Mouse (Mus musculus): ENCODE data around the gene Cttn. TPM values are rescaled to one million over a fixed set of nuclear protein-coding genes. Genes with fewer than 3 reads are reported as not detected.

Gene Cttn
- 166 and 183 TPM in 2 replicates for polyA plus RNA-seq (2015; fragmentation: Nextera tagmentation; extraction: Ambion mirVana)

DNA sequence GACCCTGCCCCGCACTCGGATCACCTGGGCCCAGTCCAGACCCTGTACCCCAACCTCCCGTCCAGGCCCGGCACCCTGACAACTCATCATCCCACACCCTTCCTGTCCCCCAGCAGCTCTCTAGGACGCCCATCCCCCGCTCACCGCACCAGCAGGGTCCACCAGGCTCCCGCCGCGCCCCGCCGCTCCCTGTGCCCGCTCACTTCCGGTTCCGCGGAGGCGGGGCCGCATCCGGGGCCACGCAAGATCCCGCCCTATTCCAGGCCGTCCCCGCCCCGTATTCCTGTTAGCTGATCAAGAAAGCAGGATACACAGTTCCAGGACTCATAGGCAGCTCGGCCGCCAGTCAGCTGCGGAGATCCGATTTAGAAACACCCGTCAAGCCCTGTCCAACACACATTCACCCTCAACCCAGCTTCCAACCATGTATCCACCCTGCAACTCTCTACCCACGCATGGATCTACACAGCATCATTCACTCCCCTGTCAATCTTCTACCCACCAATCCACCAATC is at the start of gene Cttn:
Gene Cttn (minus strand): TSS at position 465 of the 515 bp plus-strand sequence.
- Histone ChIP-seq H3K27ac (peak within 1 kb of the TSS; percentile 72), H3K4me3 (peak within 1 kb of the TSS; percentile 97), H3K27me3 (no peaks in the 10 kb centered on the region), H3K9ac (peak within 1 kb of the TSS; percentile 98), H3K36me3 (peaks cover 18% of the 10 kb centered on the region), H3K4me2 (peak within 1 kb of the TSS; percentile 83), H3K4me1 (peaks cover 19% of the 10 kb centered on the region), H3K9me3 (no peaks in the 10 kb centered on the region)
- 1% methylated on average over 30 of the region's 30 CpGs for WGBS
- peak; percentile 90 for ATAC-seq (ENCODE audit: insufficient number of reproducible peaks, insufficient read depth, low FRiP score, low TSS enrichment, low read depth)

DNA sequence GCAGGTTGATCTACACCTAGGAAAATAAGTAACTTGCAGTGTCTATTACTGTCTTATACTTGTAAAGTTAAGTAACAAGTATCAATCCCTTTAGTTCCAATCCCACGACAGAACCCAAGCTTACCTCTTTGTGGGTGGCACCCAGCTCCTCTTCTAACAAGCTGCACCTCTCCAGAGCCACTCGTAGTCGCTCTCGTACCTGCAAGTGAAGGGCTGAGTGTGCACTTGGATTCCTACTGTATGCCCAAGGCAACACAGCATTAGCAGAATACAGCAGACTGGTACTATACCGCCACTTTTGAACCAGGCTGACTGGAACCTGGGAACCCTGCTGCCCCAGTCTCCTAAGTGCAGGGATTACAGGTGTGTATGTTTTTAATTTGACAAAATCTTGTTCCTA is 49.0 kb upstream of the Cttn start:
- Histone ChIP-seq H3K4me3 (no peak overlapping the region), H3K9ac (no peak overlapping the region), H3K9me3 (no peaks in the 10 kb centered on the region), H3K27ac (no peak overlapping the region), H3K36me3 (peaks cover 54% of the 10 kb centered on the region), H3K4me1 (no peaks in the 10 kb centered on the region), H3K4me2 (no peak overlapping the region), H3K27me3 (no peaks in the 10 kb centered on the region)
- no peak for ATAC-seq (ENCODE audit: insufficient number of reproducible peaks, insufficient read depth, low FRiP score, low TSS enrichment, low read depth)
- 93% methylated on average over 5 of the region's 5 CpGs for WGBS

DNA sequence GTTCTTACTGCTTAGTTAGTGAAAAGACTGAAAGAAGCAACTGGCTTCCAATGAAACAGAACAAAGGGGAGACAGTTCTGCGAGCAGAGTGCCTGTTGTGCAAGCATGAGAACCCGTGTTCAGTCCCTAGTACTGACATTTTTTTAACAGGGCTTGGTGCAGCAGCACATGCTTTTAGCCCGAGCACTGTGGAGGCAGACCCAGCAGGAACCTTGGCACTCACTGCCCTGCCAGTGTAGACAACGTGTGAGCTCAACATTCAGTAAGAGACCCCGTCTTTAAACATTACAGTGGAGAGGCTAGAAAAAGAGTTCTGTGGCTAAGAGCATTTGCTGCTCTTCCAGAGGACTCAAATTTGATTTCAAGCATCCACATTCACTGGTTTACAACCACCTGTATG is 45.9 kb upstream of the Cttn start:
- no peak for ATAC-seq (ENCODE audit: insufficient number of reproducible peaks, insufficient read depth, low FRiP score, low TSS enrichment, low read depth)
- Histone ChIP-seq H3K4me1 (no peaks in the 10 kb centered on the region), H3K27me3 (no peaks in the 10 kb centered on the region), H3K4me2 (no peak overlapping the region), H3K27ac (no peak overlapping the region), H3K36me3 (peaks cover 85% of the 10 kb centered on the region), H3K9ac (no peak overlapping the region), H3K4me3 (no peak overlapping the region), H3K9me3 (no peaks in the 10 kb centered on the region)
- WGBS, result 86% methylated on average over 5 of the region's 5 CpGs

DNA sequence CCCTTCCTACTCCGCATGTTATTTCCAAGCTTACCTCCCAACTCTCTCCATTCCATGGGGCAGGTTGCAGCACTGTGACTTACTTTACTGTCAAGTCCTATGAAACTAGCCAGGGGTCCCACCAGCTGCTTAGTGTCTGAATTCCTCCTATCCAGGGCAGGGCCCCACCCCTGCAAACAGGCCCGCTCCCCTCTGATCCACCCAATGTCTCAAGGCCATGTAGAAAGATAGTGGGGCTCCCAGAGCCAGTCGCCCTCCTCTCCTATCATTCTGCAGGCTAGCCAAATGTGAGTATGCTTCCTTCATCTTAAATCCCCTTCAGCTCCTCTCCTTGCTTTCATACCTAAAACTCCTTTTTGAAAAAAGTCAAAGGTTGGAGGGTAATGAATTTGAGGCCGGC is 38.3 kb upstream of the Cttn start:
- ATAC-seq (ENCODE audit: insufficient number of reproducible peaks, insufficient read depth, low FRiP score, low TSS enrichment, low read depth), result no peak
- Histone ChIP-seq H3K27ac (no peak overlapping the region), H3K9me3 (no peaks in the 10 kb centered on the region), H3K4me2 (no peak overlapping the region), H3K4me3 (no peak overlapping the region), H3K36me3 (peaks cover 98% of the 10 kb centered on the region), H3K4me1 (no peaks in the 10 kb centered on the region), H3K27me3 (no peaks in the 10 kb centered on the region), H3K9ac (no peak overlapping the region)
- WGBS, result 94% methylated on average over 4 of the region's 4 CpGs

DNA sequence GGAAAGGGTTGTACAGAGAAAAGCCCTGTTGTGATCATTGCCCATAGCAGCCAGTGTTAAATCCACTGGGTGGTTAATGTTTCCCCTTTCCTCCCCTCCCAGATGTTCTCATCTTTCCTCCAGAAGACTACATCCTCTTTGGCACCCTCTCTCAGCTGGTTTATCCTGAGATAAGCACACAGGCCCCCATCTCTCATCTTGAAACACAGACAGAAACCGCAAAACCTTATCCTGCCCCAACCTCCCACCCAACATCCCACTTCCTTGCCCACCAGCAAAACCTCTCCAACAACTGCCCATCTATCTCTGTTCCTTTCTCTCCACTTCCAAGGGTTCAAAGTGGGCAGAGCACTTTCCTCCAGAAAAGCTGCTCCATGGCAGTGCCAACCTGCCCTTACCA is 36.0 kb upstream of the Cttn start:
- no peak for ATAC-seq (ENCODE audit: insufficient number of reproducible peaks, insufficient read depth, low FRiP score, low TSS enrichment, low read depth)
- no peaks in the 10 kb centered on the region for H3K9me3 ChIP-seq
- 100% methylated on average over 1 of the region's 1 CpGs for WGBS
- no peaks in the 10 kb centered on the region for H3K27me3 ChIP-seq
- no peak overlapping the region for H3K4me3 ChIP-seq
- H3K36me3 ChIP-seq, result peaks cover 98% of the 10 kb centered on the region
- no peak overlapping the region for H3K4me2 ChIP-seq
- H3K27ac ChIP-seq, result no peak overlapping the region
- H3K9ac ChIP-seq, result no peak overlapping the region
- no peaks in the 10 kb centered on the region for H3K4me1 ChIP-seq

DNA sequence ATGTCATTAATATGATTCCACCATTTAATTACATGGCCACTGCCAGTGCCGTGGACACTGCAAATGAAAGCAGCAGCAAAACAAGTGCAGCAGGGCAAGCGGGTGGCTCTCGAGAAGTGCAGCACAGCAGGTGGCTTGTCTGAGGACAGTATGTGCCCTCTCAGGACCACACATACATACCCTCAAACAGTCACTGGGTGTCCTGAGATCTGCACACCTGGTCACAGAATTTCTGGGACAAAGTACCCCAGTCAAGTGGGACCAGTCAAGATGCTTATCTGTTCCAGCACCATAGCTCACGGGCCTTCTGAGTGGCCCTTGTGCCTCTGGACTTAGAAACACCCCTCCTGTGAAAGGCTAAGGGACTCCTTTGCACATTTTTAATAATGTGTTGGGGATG is 33.1 kb upstream of the Cttn start:
- Histone ChIP-seq H3K4me2 (no peak overlapping the region), H3K27ac (no peak overlapping the region), H3K9me3 (no peaks in the 10 kb centered on the region), H3K4me3 (no peak overlapping the region), H3K9ac (no peak overlapping the region), H3K36me3 (peaks cover 93% of the 10 kb centered on the region), H3K27me3 (no peaks in the 10 kb centered on the region), H3K4me1 (no peaks in the 10 kb centered on the region)
- no peak for ATAC-seq (ENCODE audit: insufficient number of reproducible peaks, insufficient read depth, low FRiP score, low TSS enrichment, low read depth)
- 85% methylated on average over 4 of the region's 4 CpGs for WGBS

DNA sequence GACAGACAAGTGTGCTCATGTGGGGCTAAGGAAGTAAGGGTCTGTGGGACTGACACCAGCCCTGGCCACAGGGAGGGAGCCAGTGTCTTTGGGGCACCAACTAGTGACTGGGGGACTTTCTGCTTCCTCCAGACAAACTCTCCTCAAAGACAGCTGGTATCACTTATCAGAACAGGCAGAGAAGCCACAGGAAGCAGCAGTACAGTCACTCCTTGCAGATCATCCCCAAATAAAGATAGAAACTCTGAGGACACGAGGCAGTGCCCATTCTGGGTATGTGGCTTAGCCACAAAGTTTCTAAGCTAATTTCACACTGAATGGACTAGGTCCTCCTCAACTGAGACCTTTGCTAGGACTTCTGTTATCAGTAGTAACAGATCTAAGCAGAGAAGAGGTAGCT is 22.1 kb upstream of the Cttn start:
- no peak overlapping the region for H3K9ac ChIP-seq
- no peak overlapping the region for H3K4me2 ChIP-seq
- H3K4me3 ChIP-seq, result no peak overlapping the region
- no peaks in the 10 kb centered on the region for H3K4me1 ChIP-seq
- H3K27ac ChIP-seq, result no peak overlapping the region
- ATAC-seq (ENCODE audit: insufficient number of reproducible peaks, insufficient read depth, low FRiP score, low TSS enrichment, low read depth), result no peak
- WGBS, result 33% methylated on average over 1 of the region's 1 CpGs
- H3K9me3 ChIP-seq, result no peaks in the 10 kb centered on the region
- no peaks in the 10 kb centered on the region for H3K27me3 ChIP-seq
- H3K36me3 ChIP-seq, result peaks cover 95% of the 10 kb centered on the region

DNA sequence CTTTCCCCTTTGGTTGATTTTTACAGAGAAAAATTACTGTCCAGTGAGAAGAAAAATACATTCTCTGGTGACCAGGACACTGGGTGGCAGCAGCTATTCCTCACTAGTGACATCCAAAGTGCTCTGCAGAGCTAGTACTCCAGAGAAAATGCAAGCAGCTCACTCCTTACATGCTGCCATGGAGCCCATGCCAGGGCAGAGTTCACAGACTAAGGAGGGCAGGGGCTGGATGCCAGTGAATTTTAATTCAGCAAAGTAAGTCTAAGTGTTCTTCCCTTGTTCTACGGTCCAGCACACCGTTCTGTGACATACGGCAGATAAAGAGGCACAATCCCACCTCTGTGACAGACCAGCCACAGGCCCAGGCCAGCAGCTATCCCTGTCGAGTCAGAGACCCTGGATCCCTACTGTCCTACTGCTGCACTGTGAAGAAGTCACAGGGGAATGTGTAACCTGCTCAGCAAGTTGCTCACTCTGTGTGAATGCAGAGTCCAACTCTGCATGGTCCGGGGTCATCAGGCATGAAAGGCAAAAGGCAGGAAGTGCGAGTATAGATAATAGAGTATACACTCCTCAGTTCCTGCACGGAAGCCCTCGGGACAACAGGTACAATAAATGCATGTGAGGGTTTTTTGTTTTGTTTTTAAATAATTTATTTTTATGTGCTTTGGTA is 19.5 kb upstream of the Cttn start:
- no peaks in the 10 kb centered on the region for H3K4me1 ChIP-seq
- 88% methylated on average over 8 of the region's 8 CpGs for WGBS
- H3K4me2 ChIP-seq, result no peak overlapping the region
- no peaks in the 10 kb centered on the region for H3K9me3 ChIP-seq
- peaks cover 86% of the 10 kb centered on the region for H3K36me3 ChIP-seq
- H3K27ac ChIP-seq, result no peak overlapping the region
- H3K4me3 ChIP-seq, result no peak overlapping the region
- no peak overlapping the region for H3K9ac ChIP-seq
- no peak for ATAC-seq (ENCODE audit: insufficient number of reproducible peaks, insufficient read depth, low FRiP score, low TSS enrichment, low read depth)
- no peaks in the 10 kb centered on the region for H3K27me3 ChIP-seq

DNA sequence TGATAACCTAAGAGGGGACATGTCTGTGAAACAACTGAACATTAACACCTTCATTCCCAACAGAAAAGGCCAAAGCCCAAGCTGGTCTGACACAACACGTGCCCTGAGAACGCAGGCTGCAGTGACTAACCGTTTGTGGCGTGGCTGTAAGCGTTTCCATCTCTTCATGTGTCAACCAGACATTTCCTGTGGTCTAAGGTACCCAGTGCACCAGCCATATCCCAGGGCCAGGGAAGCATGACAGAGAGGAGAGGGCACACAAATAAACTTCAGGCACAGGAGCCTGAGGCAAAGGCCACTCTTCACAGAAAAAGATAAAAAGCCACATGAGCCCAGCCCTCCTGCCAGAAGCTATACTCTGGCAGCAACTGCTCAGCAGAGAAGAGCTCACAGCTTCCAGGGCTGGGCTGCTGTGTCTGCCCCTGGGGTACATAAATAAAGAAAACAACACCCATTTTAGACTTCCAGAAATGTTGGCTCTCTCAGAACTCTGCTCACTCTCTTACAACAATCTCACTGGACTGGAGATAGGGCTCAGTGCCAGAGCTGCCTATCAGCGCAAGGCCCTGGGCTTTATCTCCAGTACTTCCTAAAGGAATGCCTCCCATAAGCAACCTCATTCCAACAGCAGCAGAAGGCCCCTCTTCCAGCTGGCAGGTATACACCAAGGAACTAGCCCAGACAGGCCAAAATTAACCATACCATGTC is 18.4 kb upstream of the Cttn start:
- Histone ChIP-seq H3K27ac (no peak overlapping the region), H3K4me3 (no peak overlapping the region), H3K4me2 (no peak overlapping the region), H3K4me1 (no peaks in the 10 kb centered on the region), H3K36me3 (peaks cover 86% of the 10 kb centered on the region), H3K9me3 (no peaks in the 10 kb centered on the region), H3K9ac (no peak overlapping the region), H3K27me3 (no peaks in the 10 kb centered on the region)
- 79% methylated on average over 6 of the region's 6 CpGs for WGBS
- no peak for ATAC-seq (ENCODE audit: insufficient number of reproducible peaks, insufficient read depth, low FRiP score, low TSS enrichment, low read depth)

DNA sequence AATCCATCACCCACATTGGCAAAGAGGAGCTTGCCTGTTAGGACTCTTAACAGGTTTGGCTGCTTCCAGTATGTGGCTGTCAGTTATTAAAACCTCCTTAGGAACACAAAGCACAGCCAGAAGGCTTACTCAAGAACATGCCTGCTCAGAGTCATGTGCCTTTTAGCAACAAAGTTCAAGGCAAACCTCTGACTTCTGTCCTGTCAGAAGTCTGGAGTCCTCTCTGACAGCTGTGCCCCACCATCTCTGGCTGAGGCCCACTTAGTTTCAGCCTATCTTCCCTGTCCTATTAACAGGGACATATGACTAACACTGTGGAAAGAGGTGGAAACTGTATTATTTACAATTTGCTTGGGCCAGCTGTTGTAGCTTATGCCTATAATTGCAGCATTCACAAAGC is 9.5 kb upstream of the Cttn start:
- ATAC-seq (ENCODE audit: insufficient number of reproducible peaks, insufficient read depth, low FRiP score, low TSS enrichment, low read depth), result no peak
- no peak overlapping the region for H3K4me3 ChIP-seq
- no peaks in the 10 kb centered on the region for H3K27me3 ChIP-seq
- no peak overlapping the region for H3K4me2 ChIP-seq
- H3K9me3 ChIP-seq, result no peaks in the 10 kb centered on the region
- no peak overlapping the region for H3K9ac ChIP-seq
- H3K4me1 ChIP-seq, result no peaks in the 10 kb centered on the region
- H3K36me3 ChIP-seq, result peaks cover 92% of the 10 kb centered on the region
- no peak overlapping the region for H3K27ac ChIP-seq

DNA sequence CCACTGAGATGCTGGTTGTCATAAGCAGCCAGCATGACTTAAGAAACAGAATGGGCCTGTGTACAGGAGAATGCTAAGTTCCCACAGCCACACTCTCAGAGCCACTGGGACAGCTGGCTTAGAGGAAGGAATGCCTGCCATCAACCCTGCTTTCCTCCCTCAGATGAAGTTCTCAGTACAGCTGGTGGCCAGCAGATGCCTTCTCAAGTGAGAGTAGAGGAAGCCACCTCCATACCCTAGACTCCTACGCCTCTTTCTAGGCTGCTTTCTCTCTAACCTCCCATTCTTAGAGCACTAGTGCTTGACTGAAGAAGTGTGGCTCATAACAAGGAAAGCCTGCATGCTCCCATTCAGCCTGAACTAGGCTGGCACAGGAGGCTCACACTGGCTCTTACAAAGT is 8.8 kb upstream of the Cttn start:
- H3K4me2 ChIP-seq, result no peak overlapping the region
- no peak overlapping the region for H3K9ac ChIP-seq
- 100% methylated on average over 1 of the region's 1 CpGs for WGBS
- no peaks in the 10 kb centered on the region for H3K4me1 ChIP-seq
- no peak overlapping the region for H3K4me3 ChIP-seq
- no peaks in the 10 kb centered on the region for H3K9me3 ChIP-seq
- no peaks in the 10 kb centered on the region for H3K27me3 ChIP-seq
- no peak for ATAC-seq (ENCODE audit: insufficient number of reproducible peaks, insufficient read depth, low FRiP score, low TSS enrichment, low read depth)
- H3K36me3 ChIP-seq, result peaks cover 85% of the 10 kb centered on the region
- no peak overlapping the region for H3K27ac ChIP-seq

DNA sequence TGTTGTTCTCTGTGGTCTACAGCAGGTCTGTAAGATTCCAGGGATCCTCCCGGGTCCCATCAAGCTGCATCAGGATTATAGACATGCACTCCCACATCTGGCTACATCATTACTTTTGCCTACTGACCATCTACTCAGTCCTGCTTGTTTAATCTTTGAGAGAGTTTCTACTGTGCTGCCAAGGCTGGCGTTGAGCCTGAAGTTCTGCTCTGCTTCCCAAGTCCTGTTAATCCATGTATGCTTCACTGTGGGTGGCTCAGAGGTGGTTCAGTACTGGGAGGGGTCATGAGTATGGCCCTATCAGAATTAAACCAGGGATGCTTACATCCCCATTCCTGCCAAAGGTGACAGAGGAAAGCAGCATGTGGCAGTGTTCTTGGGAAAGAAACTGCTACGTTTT is 4.9 kb upstream of the Cttn start:
- Histone ChIP-seq H3K4me2 (no peak overlapping the region), H3K4me3 (no peak overlapping the region), H3K4me1 (no peaks in the 10 kb centered on the region), H3K36me3 (peaks cover 47% of the 10 kb centered on the region), H3K27ac (no peak overlapping the region), H3K9ac (no peak overlapping the region), H3K27me3 (no peaks in the 10 kb centered on the region), H3K9me3 (no peaks in the 10 kb centered on the region)
- ATAC-seq (ENCODE audit: insufficient number of reproducible peaks, insufficient read depth, low FRiP score, low TSS enrichment, low read depth), result no peak
- WGBS, result 88% methylated on average over 3 of the region's 3 CpGs
